Mouse (Mus musculus) brain, embryonic 14.5 days (tissue): Measurements from ENCODE around the gene Sergef.

Experiments used
- CTCF ChIP-seq: fragments of 200-500 bp; IDR thresholded peaks from 2 replicates; pipeline ENCODE4 v1.5.1; 2012; ENCODE audit warnings: inconsistent platforms, mild to moderate bottlenecking, moderate library complexity, borderline replicate concordance; ENCODE audit not compliant: insufficient read depth, insufficient read length; ENCODE audit errors: extremely low read depth
- POLR2A ChIP-seq: fragments of 200-500 bp; IDR thresholded peaks from 2 replicates; pipeline ENCODE4 v1.6.1; 2012; ENCODE audit warnings: mild to moderate bottlenecking, inconsistent platforms, borderline replicate concordance; ENCODE audit not compliant: poor library complexity, insufficient read depth, insufficient read length, severe bottlenecking; ENCODE audit errors: extremely low read depth

- no peak for TF ChIP-seq POLR2A
- TF ChIP-seq CTCF: no peak
Observed at GRCm38 (mm10) chr7:46612421-46612937, 27.1 kb downstream of the Sergef start.
